Mouse (Mus musculus): Measurements from ENCODE around the gene Rbbp4. TPM values are rescaled to one million over a fixed set of nuclear protein-coding genes. Genes with fewer than 3 reads are reported as not detected.

Gene Rbbp4
- total RNA-seq, 4 experiments from 2014 or later: 35.5 to 40.8 (median 40.0) TPM

DNA sequence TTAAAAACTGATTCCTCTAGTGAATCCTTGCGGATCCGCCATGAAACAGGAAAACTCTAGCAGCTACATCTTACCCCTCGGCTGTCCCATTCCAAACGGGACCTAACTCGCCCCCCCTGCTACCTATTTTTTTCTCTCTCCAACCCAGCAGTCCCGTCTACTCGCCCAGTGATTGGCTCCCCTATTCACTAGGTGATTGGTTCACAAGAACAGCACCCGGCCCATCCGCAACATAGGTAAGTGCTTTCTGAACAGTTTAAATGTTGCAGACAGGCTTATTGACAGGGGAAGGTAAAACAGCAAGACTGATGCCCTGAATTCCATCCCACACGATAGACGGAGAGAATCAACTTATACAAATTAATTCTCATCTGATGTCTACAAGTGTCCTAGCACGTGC lies 18.0 kb upstream of the Rbbp4 start:
- no peak for DNase-seq (ENCODE audit: low spot score in 2 of 2)

GRCm38 (mm10) chr4:129351111-129351510 lies 15.9 kb upstream of the Rbbp4 start:
- DNase-seq (ENCODE audit: low spot score in 2 of 2): no peak

DNA sequence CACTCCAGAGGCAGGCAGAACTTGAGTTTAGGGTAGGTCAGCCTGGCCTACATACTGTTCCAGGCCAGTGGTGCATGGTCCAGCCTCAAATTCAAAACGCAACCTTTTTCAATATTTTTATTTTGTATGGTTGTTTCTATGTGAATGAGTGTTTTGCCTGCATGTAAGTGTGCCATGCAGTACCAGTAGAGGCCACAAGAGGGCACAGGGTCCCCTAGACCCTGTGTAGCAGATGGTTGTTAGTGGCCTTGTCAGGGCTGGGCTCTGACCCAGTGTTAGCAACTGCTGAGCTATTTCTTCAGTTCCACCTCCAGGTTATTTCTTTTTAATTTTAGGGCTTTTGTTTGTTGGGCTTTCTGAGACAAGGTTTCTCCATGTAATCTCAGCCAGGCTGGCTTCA lies 15.5 kb upstream of the Rbbp4 start:
- DNase-seq (ENCODE audit: low spot score in 2 of 2): peak; percentile 56 to 60

DNA sequence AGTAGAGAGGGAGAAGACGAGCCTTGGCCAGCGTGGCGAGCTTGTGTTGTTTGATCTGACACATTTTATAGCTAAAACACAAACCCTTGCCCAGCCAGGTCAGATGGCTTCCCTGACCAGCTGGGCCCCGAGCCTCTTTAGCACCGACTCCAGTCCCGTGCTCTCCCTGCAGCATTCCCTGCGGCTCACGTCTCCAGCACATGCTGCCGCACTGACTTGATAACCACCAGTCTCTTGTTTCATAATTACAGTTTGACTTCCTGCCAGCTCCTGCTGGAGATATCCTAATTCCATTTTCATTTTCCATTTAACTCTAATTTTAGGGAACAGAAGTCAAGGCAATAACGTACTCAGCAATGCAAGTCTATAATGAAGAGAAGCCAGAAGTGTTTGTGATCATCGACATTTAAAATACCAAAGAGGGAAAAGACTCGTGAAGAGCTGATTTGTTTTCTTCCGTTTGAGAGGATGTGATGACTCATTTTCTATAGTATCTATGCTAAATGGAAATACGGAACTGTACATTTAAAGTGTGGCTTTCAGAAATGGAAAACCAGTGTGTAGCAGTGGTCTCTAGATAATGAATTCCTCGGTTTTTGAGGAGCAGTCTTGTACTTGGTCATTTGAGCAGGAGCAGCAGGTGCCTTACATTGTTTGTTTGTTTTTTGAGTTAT lies 11.4 kb upstream of the Rbbp4 start:
- no peak for DNase-seq (ENCODE audit: low spot score in 2 of 2)

DNA sequence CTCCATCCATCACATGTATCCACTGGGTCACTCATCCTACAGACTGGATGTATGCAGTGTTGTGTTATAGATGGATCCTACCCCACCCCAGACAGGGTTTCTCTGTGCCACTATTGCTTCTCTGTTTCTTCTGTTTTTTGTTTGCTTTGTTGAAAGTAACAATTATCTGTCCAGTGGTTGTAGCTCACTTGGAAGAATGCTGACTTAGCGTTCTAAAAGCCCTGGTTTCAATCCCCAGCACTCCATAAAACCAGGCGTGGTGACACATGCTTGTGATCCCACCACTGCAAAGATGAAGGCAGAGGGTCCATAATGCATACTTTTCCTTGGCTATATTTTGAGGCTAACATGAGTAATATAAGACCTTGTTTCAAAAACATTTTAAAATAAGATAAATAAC lies 7.5 kb upstream of the Rbbp4 start:
- DNase-seq (ENCODE audit: low spot score in 2 of 2): no peak

GRCm38 (mm10) chr4:129341888-129342287 lies 6.7 kb upstream of the Rbbp4 start:
- DNase-seq (ENCODE audit: low spot score in 2 of 2): no peak

DNA sequence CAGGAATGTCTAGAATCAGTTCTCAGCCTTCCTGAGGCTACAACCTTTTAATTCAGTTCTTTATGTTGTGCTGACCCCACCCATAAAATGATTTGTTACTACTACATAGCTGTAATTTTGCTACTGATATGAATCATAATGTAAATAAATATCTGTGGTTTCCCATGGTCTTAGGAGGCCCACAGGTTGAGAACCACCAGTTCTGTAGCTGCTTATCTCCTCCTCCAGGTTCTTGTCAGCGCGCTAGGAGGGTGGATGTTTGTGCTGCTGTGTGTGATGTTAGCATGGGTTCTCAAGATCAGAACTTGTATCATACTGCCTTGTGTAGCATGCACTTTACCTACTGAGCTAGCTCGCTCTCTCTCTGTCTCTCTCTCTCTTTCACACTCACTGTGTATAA lies 4.6 kb upstream of the Rbbp4 start:
- no peak for DNase-seq (ENCODE audit: low spot score in 2 of 2)

DNA sequence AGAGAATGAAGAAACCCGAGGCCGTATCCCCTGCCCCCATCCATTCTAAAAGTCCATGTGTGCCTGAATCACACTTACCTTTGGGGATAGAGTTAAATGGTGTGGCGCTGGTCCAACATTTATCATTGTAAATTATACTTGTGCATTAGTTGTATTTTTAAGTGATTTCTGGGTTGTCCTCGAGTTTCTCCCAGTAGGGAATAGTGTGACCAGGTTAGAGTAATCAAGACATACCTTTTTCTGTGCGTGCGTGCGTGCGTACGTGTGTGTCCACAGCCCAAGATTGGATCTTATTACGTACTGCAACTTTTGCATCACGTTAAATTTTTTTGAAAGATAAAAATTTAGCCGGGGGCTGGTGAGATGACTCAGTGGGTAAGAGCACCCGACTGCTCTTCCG lies 1.1 kb upstream of the Rbbp4 start:
- no peak for DNase-seq (ENCODE audit: low spot score in 2 of 2)

DNA sequence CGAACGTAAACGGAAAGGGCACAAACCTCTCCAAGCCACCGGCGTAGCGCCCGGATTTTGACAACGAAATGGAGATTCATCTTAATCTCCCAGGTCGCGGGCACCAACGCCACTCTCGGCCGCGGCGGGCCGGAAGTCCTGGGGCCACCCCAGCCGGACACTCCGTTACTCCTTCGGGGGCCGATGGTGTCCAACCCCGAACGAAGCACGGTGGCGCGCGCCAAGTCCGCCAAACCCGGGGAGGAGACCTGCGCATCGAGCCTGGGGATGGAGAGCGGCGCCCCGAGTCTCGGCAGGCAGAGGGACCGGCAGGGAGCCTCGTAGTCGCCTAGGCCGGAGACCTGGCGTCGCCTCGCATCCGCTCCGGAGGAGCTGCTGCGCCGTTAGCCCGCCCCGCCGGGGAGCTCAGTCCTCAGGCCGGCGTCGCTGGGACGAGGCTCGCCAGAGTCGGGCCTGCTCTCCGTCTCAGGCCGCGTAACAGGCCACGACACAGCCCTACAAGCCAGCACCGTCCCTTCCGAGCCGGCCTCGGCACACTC lies 424 bp downstream of the Rbbp4 start:
- DNase-seq (ENCODE audit: low spot score in 2 of 2): no peak

DNA sequence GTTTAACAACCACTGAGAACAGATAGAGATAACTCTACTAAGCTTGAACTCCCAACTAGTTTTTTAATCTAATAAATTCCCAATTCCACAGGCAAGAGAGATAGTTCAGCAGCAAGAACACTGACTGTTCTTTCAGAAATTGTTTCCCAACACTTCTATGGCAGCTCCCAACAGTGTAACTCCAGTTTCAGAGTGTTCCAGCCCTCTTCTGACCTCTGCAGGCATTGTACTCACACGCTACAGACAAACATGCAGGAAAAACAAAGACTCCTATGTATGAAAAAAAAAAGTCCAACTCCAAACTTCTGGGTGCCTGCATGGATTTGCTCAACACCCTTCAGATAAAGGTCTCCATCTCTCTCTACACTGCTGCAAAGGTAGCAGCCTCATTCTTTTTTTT lies 2.3 kb downstream of the Rbbp4 start:
- DNase-seq (ENCODE audit: low spot score in 2 of 2): no peak

GRCm38 (mm10) chr4:129326191-129326590 lies 9.0 kb downstream of the Rbbp4 start:
- no peak for DNase-seq (ENCODE audit: low spot score in 2 of 2)

- no peak for DNase-seq (ENCODE audit: low spot score in 2 of 2)
These were observed 10.4 kb downstream of the Rbbp4 start for GRCm38 (mm10) chr4:129324756-129325155.

- DNase-seq (ENCODE audit: low spot score in 2 of 2): no peak
These were observed 11.7 kb downstream of the Rbbp4 start for GRCm38 (mm10) chr4:129323491-129323890.

DNA sequence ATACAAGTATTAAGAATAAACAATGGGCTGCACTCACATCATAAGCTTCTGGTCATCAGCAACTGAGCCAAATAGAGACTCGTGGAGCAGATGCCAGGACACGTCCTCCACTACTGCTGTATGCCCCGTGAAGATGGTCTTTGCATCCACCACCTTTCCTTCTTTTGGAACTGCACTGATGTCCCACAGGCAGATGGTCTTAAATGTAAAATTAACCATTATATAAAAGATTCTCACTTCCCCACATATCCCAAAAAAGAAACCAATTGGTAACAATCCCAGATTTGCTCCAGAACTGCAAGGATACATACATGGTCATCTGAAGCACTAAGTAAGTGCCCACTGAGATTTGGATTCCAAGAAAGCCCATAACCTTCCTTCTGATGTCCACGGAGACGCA lies 13.1 kb downstream of the Rbbp4 start:
- DNase-seq (ENCODE audit: low spot score in 2 of 2): no peak

DNA sequence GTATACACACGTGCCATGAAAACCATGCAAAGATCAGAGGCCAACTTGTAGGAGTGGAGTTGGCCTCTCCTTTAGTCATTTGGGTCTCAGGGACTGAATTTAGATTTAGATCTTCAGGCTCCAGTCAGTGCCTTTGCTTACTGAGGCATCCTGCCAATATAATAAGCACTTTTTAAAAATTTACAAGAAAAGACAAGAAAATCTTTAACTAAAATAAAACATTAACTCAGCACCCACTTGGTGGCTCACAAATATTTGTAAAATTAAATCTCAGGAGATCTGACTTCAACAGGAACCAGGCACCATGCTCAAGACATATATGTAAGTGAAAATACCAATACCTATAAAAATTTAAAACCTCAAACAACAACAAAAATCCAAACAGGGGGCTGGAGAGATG lies 14.3 kb downstream of the Rbbp4 start:
- DNase-seq (ENCODE audit: low spot score in 2 of 2): no peak

- no peak for DNase-seq (ENCODE audit: low spot score in 2 of 2)
These were observed 21.3 kb downstream of the Rbbp4 start for GRCm38 (mm10) chr4:129313886-129314285.

GRCm38 (mm10) chr4:129307936-129308335 lies 27.2 kb downstream of the Rbbp4 start:
- DNase-seq (ENCODE audit: low spot score in 2 of 2): no peak

DNA sequence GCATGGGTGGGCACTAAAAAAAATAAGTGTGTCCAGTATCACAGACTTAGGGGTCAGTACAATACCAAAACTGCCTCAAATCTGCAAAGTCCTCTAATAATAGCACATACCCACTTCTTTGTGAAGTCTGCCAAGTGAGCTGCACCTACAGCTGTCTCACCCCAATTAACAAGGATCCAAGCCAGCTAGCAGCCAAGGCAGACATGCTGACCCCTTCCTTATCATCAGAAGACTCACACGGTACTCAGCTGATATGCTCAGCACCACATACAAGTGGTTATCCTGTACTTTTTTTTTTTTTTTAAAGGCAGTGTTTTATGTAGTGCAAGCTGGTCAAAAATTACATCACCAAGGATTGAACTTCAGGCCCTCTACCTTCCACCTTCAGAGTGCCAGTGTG lies 30.9 kb downstream of the Rbbp4 start:
- no peak for DNase-seq (ENCODE audit: low spot score in 2 of 2)

GRCm38 (mm10) chr4:129303816-129304215 lies 31.4 kb downstream of the Rbbp4 start:
- DNase-seq (ENCODE audit: low spot score in 2 of 2): no peak

DNA sequence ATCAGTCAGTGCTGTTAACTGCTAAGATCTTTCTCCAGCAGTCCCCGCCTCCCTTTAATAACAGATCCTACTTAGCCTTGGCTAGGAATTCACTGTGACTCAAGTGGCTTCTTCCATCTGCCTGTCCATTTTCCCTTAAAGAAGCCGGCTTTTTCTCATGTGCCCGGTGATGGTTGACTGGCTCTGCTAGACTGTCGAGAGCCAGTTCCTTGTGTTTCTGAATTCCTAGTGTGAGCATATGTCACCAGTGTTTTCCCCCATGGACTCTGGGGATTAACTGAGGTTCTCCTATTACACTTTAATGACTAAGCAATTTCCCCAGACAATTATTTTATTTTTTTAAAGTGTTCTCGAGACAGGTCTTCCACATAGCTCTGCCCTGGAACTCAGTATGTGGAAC lies 31.8 kb downstream of the Rbbp4 start:
- DNase-seq (ENCODE audit: low spot score in 2 of 2): no peak

- no peak for DNase-seq (ENCODE audit: low spot score in 2 of 2)
These were observed 36.0 kb downstream of the Rbbp4 start for GRCm38 (mm10) chr4:129299121-129299520.

DNA sequence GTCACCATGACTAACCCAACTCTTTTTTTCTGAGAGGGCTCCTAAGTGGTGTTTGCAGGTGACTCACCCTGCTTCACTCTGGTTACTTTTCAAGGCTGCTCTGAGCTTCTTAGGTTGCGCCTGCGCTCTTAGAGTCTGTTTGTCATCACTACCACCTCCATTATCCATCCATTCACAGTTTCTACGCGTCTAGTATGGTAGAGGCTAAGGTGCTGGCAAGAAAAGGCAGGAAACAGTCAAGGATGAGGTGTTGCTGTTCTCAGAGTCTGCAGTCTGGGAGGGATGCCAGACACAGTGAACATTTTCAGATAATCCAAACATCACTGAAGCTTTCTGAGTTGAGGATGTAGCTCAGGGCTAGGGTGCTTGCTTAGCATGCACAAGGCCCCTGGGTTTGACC lies 37.4 kb downstream of the Rbbp4 start:
- DNase-seq (ENCODE audit: low spot score in 2 of 2): no peak

GRCm38 (mm10) chr4:129296066-129296465 lies 39.1 kb downstream of the Rbbp4 start:
- peak in 1 of 2 experiments; percentile 23 for DNase-seq (ENCODE audit: low spot score in 2 of 2)

DNA sequence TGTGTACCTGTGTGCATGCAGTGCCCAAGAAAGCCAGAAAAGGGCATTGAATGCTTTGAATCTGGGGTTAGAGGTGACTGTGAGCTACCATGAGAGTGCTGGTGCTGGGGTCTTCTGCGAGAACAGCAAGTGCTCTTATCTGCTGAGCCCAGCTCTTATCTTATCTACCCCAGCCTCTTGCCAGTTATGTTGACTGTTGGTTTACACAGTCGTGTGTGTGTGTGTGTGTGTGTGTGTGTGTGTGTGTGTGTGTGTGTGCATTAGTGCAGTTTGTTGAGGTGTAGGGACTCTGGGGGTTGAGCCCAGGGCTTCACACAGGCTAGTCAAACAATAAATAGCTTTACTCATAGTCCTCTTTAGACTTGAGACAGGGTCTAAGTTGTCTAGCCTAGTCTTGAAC lies 40.0 kb downstream of the Rbbp4 start:
- no peak for DNase-seq (ENCODE audit: low spot score in 2 of 2)

Data from gastrocnemius, adult 8-10 months (tissue).